Mouse (Mus musculus) heart, embryonic 12.5 days (tissue): ENCODE data around the gene Zfp612. TPM values are rescaled to one million over a fixed set of nuclear protein-coding genes. Genes with fewer than 3 reads are reported as not detected.

Experiments
- ATAC-seq: fragments of 200-750 bp; cut with Nextera tagmentation; 2 replicates; pipeline ENCODE4 v1.8.0; 2017; ENCODE audit warnings: moderate TSS enrichment, moderate library complexity; ENCODE audit not compliant: insufficient number of reproducible peaks, low FRiP score
- H3K27ac ChIP-seq: fragments of 300-500 bp; sonication (generic); 2 replicates; pipeline ENCODE4 v1.5.1; 2016; ENCODE audit warnings: mild to moderate bottlenecking, moderate library complexity; ENCODE audit not compliant: poor library complexity, severe bottlenecking
- H3K27me3 ChIP-seq: fragments of 300-500 bp; sonication (generic); replicated peaks from 2 replicates; pipeline ENCODE4 v1.6.1; 2016; ENCODE audit warnings: mild to moderate bottlenecking, moderate library complexity
- H3K36me3 ChIP-seq: fragments of 300-500 bp; sonication (generic); 2 replicates; pipeline ENCODE4 v1.6.1; 2016; ENCODE audit warnings: mild to moderate bottlenecking, moderate library complexity
- H3K4me1 ChIP-seq: fragments of 300-500 bp; sonication (generic); replicated peaks from 2 replicates; pipeline ENCODE4 v1.6.1; 2016; ENCODE audit warnings: mild to moderate bottlenecking
- H3K4me2 ChIP-seq: fragments of 300-500 bp; sonication (generic); 2 replicates; pipeline ENCODE4 v1.6.1; 2016; ENCODE audit warnings: mild to moderate bottlenecking, moderate library complexity
- H3K4me3 ChIP-seq: fragments of 300-500 bp; sonication (generic); 2 replicates; pipeline ENCODE4 v1.5.1; 2016; ENCODE audit warnings: mild to moderate bottlenecking
- H3K9ac ChIP-seq: fragments of 300-500 bp; sonication (generic); 2 replicates; pipeline ENCODE4 v1.6.1; 2016; ENCODE audit warnings: mild to moderate bottlenecking, moderate library complexity
- H3K9me3 ChIP-seq: fragments of 300-500 bp; sonication (generic); replicated peaks from 2 replicates; pipeline ENCODE4 v1.6.1; 2016; ENCODE audit warnings: mild to moderate bottlenecking, moderate library complexity
- WGBS: fragments of 180-500 bp; shearing (Covaris S2); methylation state at CpG from one replicate; pipeline ENCODE4 v1.1.7; 2016; 5-methylcytosine and 5-hydroxymethylcytosine counted together
- polyA plus RNA-seq: library from polyadenylated mRNA; unstranded; fragments of >200 nt; fragmentation: Nextera tagmentation; extraction: Ambion mirVana; gene quantifications from 2 replicates; pipeline ENCODE4 v1.2.1, GENCODE M21; 2016

Gene Zfp612
- polyA plus RNA-seq, 1 experiment from 2014 or later, result 6.8 TPM

GRCm38 (mm10) chr8:110134236-110134635, 54.7 kb downstream of the Zfp612 start:
- Histone ChIP-seq H3K4me3 (no peak overlapping the region), H3K4me2 (no peak overlapping the region), H3K36me3 (no peaks in the 10 kb centered on the region), H3K4me1 (no peaks in the 10 kb centered on the region; the same call in 1 of the 2 replicates), H3K9ac (no peak overlapping the region), H3K9me3 (no peaks in the 10 kb centered on the region), H3K27ac (no peak overlapping the region), H3K27me3 (0 out of 2 replicates have a peak, but pooled peaks cover 3% of the 10 kb centered on the region)
- no peak for ATAC-seq
- WGBS, result 82% methylated on average over 8 of the region's 8 CpGs

- H3K4me1 ChIP-seq, result no peaks in the 10 kb centered on the region; the same call in 1 of the 2 replicates
- no peak overlapping the region for H3K27ac ChIP-seq
- ATAC-seq, result no peak
- H3K4me3 ChIP-seq, result no peak overlapping the region
- 79% methylated on average over 7 of the region's 7 CpGs for WGBS
- 0 out of 2 replicates have a peak, but pooled peaks cover 3% of the 10 kb centered on the region for H3K27me3 ChIP-seq
- no peaks in the 10 kb centered on the region for H3K36me3 ChIP-seq
- H3K4me2 ChIP-seq, result no peak overlapping the region
- H3K9ac ChIP-seq, result no peak overlapping the region
- no peaks in the 10 kb centered on the region for H3K9me3 ChIP-seq
Measured at GRCm38 (mm10) chr8:110135515-110135914, 56.0 kb downstream of the Zfp612 start.

DNA sequence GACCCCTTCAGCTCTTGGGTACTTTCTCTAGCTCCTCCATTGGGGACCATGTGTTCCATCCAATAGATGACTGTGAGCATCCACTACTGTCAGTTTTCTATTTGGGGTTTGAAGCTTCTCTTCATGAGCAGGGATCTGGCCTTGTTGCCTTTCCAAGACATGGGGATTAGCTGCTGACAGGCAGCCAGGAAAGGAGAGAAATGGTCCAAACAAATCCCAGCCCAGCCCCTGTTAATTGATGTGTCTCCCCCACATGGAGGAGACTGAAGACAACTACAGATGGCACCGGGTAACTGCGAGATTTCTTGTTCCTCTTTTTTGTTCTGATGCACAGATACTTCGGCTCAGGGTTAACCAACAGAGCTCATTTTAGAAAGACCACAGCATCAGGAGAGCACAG, 60.6 kb downstream of the Zfp612 start:
- 72% methylated on average over 3 of the region's 3 CpGs for WGBS
- no peaks in the 10 kb centered on the region for H3K4me1 ChIP-seq
- H3K9ac ChIP-seq, result no peak overlapping the region
- no peak overlapping the region for H3K4me2 ChIP-seq
- no peaks in the 10 kb centered on the region for H3K36me3 ChIP-seq
- no peaks in the 10 kb centered on the region for H3K9me3 ChIP-seq
- peaks cover 13% of the 10 kb centered on the region; the same call in 1 of the 2 replicates for H3K27me3 ChIP-seq
- ATAC-seq, result no peak
- no peak overlapping the region for H3K27ac ChIP-seq
- no peak overlapping the region for H3K4me3 ChIP-seq

GRCm38 (mm10) chr8:110140770-110141169, 61.2 kb downstream of the Zfp612 start:
- no peak overlapping the region for H3K9ac ChIP-seq
- ATAC-seq, result no peak
- H3K27me3 ChIP-seq, result peaks cover 13% of the 10 kb centered on the region; the same call in 1 of the 2 replicates
- H3K27ac ChIP-seq, result no peak overlapping the region
- H3K36me3 ChIP-seq, result no peaks in the 10 kb centered on the region
- H3K4me1 ChIP-seq, result no peaks in the 10 kb centered on the region
- H3K4me2 ChIP-seq, result no peak overlapping the region
- H3K9me3 ChIP-seq, result no peaks in the 10 kb centered on the region
- 57% methylated on average over 4 of the region's 4 CpGs for WGBS
- H3K4me3 ChIP-seq, result no peak overlapping the region

Other genes with a start within 250 kb of the Zfp612 start
- gene Phlpp2, start 211.2 kb upstream of the Zfp612 start, polyA plus RNA-seq, result 1.5 and 1.8 TPM in 2 replicates
- gene Marveld3, start 117.5 kb upstream of the Zfp612 start, polyA plus RNA-seq, result 0.40 and 0.41 TPM in 2 replicates
- 0.08 TPM in 1 of 2 replicates, not detected in the other for gene Tat, start 89.3 kb upstream of the Zfp612 start, polyA plus RNA-seq
- gene Chst4, start 40.0 kb upstream of the Zfp612 start, polyA plus RNA-seq, result 0.60 and 0.69 TPM in 2 replicates
- gene Gm21964, start 21.5 kb downstream of the Zfp612 start, polyA plus RNA-seq, result not detected in 2 replicates
- not detected in 2 replicates for gene Gm17720, start 23.0 kb downstream of the Zfp612 start, polyA plus RNA-seq
- 1.7 and 1.8 TPM in 2 replicates for gene Calb2, start 88.5 kb downstream of the Zfp612 start, polyA plus RNA-seq
- 6.4 and 6.7 TPM in 2 replicates for gene Cmtr2, start 135.9 kb downstream of the Zfp612 start, polyA plus RNA-seq
- 0.28 and 0.29 TPM in 2 replicates for gene Hydin, start 187.2 kb downstream of the Zfp612 start, polyA plus RNA-seq